Mouse (Mus musculus) CH12.LX (cell line): ENCODE measurements around the gene Gm9918. TPM values are rescaled to one million over a fixed set of nuclear protein-coding genes. Genes with fewer than 3 reads are reported as not detected.

Experiments
- DNase-seq: peaks from one replicate; pipeline ENCODE4 v3.0.0-alpha.2; 2013; ENCODE audit errors: extremely low read depth
- H3K27ac ChIP-seq: 2 replicates; pipeline ENCODE4 v1.5.1; 2012; ENCODE audit warnings: low read depth, mild to moderate bottlenecking, control low read depth, moderate library complexity; ENCODE audit not compliant: insufficient read depth
- H3K27me3 ChIP-seq: replicated peaks from 2 replicates; pipeline ENCODE3; 2012; ENCODE audit warnings: inconsistent platforms
- H3K36me3 ChIP-seq, 2 experiments: replicated peaks in 1 of 2; 2 replicates each; pipeline versions ENCODE3 to v1.6.1; 2012; ENCODE audit warnings: inconsistent platforms in 1 of 2, low read length in 1 of 2, mild to moderate bottlenecking in 1 of 2, mixed read lengths in 1 of 2, moderate library complexity in 1 of 2; ENCODE audit not compliant: control insufficient read depth in 1 of 2, insufficient read depth in 1 of 2
- H3K4me1 ChIP-seq, 2 experiments: 2 replicates each; pipeline ENCODE4 v1.6.1; 2012; ENCODE audit warnings: inconsistent platforms in 1 of 2, moderate library complexity in 1 of 2; ENCODE audit not compliant: insufficient read depth in 2 of 2, control insufficient read depth in 1 of 2
- H3K4me2 ChIP-seq: 2 replicates; pipeline ENCODE4 v1.6.1; 2012; ENCODE audit warnings: low read depth, mild to moderate bottlenecking, control low read depth; ENCODE audit not compliant: poor library complexity, insufficient read depth, severe bottlenecking
- H3K4me3 ChIP-seq, 3 experiments: fragments of 150-350 bp in 1 of 3; sonication (generic) in 1 of 3; replicated peaks in 1 of 3; 2 replicates each; pipeline versions ENCODE3 to v1.5.1; 2011 to 2012; ENCODE audit warnings: low read depth in 2 of 3, low read length in 2 of 3, mild to moderate bottlenecking in 2 of 3, moderate library complexity in 2 of 3, control low read depth in 1 of 3, improper control_type of control experiment in 1 of 3, inconsistent platforms in 1 of 3, mixed read lengths in 1 of 3; ENCODE audit not compliant: poor library complexity in 1 of 3
- H3K79me2 ChIP-seq: replicated peaks from 2 replicates; pipeline ENCODE4 v1.6.1; 2012; ENCODE audit warnings: mild to moderate bottlenecking, moderate library complexity; ENCODE audit not compliant: control insufficient read depth, poor library complexity, insufficient read depth, severe bottlenecking; ENCODE audit errors: extremely low read depth
- H3K9ac ChIP-seq: 2 replicates; pipeline ENCODE4 v1.6.1; 2012; ENCODE audit warnings: low read depth, mild to moderate bottlenecking, control low read depth, moderate library complexity; ENCODE audit not compliant: insufficient read depth
- H3K9me3 ChIP-seq: replicated peaks from 2 replicates; pipeline ENCODE3; 2012; ENCODE audit warnings: low read length, inconsistent platforms, mixed read lengths
- CHD1 ChIP-seq: IDR thresholded peaks from 2 replicates; pipeline ENCODE4 v1.6.1; 2012; ENCODE audit warnings: low read depth, low read length, improper control_type of control experiment, inconsistent platforms
- CHD2 ChIP-seq: IDR thresholded peaks from 2 replicates; pipeline ENCODE4 v1.6.1; 2011; ENCODE audit warnings: low read length, improper control_type of control experiment
- CTCF ChIP-seq, 2 experiments: IDR thresholded peaks in 1 of 2; conservative IDR thresholded peaks in 1 of 2; 2 replicates each; pipeline ENCODE4 v1.5.1; 2011 to 2012; ENCODE audit warnings: low read depth in 2 of 2, low read length in 2 of 2, improper control_type of control experiment in 1 of 2, inconsistent platforms in 1 of 2, mild to moderate bottlenecking in 1 of 2, moderate library complexity in 1 of 2
- ELF1 ChIP-seq: IDR thresholded peaks from 2 replicates; pipeline ENCODE4 v1.6.1; 2014; ENCODE audit warnings: low read depth, mild to moderate bottlenecking, inconsistent platforms, low read length, improper control_type of control experiment
- GABPA ChIP-seq: IDR thresholded peaks from 2 replicates; pipeline ENCODE4 v1.6.1; 2012; ENCODE audit warnings: low read depth, low read length, improper control_type of control experiment, inconsistent platforms; ENCODE audit not compliant: insufficient replicate concordance
- HCFC1 ChIP-seq: IDR thresholded peaks from 2 replicates; pipeline ENCODE4 v1.6.1; 2012; ENCODE audit warnings: low read depth, mild to moderate bottlenecking, inconsistent platforms, low read length, improper control_type of control experiment
- IRF4 ChIP-seq: IDR thresholded peaks from 2 replicates; pipeline ENCODE4 v1.6.1; 2014; ENCODE audit warnings: low read depth, mild to moderate bottlenecking, inconsistent platforms, low read length, improper control_type of control experiment
- JUN ChIP-seq: IDR thresholded peaks from 2 replicates; pipeline ENCODE4 v1.6.1; 2011; ENCODE audit warnings: low read depth, mild to moderate bottlenecking, low read length, improper control_type of control experiment, moderate library complexity; ENCODE audit not compliant: insufficient read depth
- JUND ChIP-seq: conservative IDR thresholded peaks from 2 replicates; pipeline ENCODE4 v1.6.1; 2011; ENCODE audit warnings: low read depth, low read length, improper control_type of control experiment
- KAT2A ChIP-seq: IDR thresholded peaks from 2 replicates; pipeline ENCODE4 v1.6.1; 2012; ENCODE audit warnings: low read length, improper control_type of control experiment, inconsistent platforms; ENCODE audit not compliant: insufficient replicate concordance
- MAX ChIP-seq: IDR thresholded peaks from 2 replicates; pipeline ENCODE4 v1.6.1; 2011; ENCODE audit warnings: low read length, improper control_type of control experiment
- MXI1 ChIP-seq: IDR thresholded peaks from 2 replicates; pipeline ENCODE4 v1.6.1; 2011; ENCODE audit warnings: mild to moderate bottlenecking, low read depth, low read length, improper control_type of control experiment
- MYC ChIP-seq: IDR thresholded peaks from 2 replicates; pipeline ENCODE4 v1.6.1; 2011; ENCODE audit warnings: low read depth, mild to moderate bottlenecking, improper control_type of control experiment, low read length
- NELFE ChIP-seq: IDR thresholded peaks from 2 replicates; pipeline ENCODE4 v1.6.1; 2011; ENCODE audit warnings: low read depth, low read length, improper control_type of control experiment
- NRF1 ChIP-seq: IDR thresholded peaks from 2 replicates; pipeline ENCODE4 v1.6.1; 2014; ENCODE audit warnings: low read depth, mild to moderate bottlenecking, inconsistent platforms, low read length, improper control_type of control experiment, moderate library complexity
- POLR2A ChIP-seq: IDR thresholded peaks from 2 replicates; pipeline ENCODE4 v1.6.1; 2011; ENCODE audit warnings: low read depth, mild to moderate bottlenecking, improper control_type of control experiment, low read length
- POLR2AphosphoS2 ChIP-seq: IDR thresholded peaks from 2 replicates; pipeline ENCODE4 v1.6.1; 2011; ENCODE audit warnings: low read depth, low read length, improper control_type of control experiment
- RAD21 ChIP-seq: IDR thresholded peaks from 2 replicates; pipeline ENCODE4 v1.6.1; 2011; ENCODE audit warnings: low read depth, mild to moderate bottlenecking, low read length, improper control_type of control experiment, moderate library complexity
- RCOR1 ChIP-seq: conservative IDR thresholded peaks from 2 replicates; pipeline ENCODE4 v1.6.1; 2012; ENCODE audit warnings: low read depth, mild to moderate bottlenecking, inconsistent platforms, low read length, improper control_type of control experiment
- SIN3A ChIP-seq: IDR thresholded peaks from 2 replicates; pipeline ENCODE4 v1.6.1; 2012; ENCODE audit warnings: low read length, improper control_type of control experiment, inconsistent platforms
- TCF12 ChIP-seq: IDR thresholded peaks from 2 replicates; pipeline ENCODE4 v1.6.1; 2014; ENCODE audit warnings: low read depth, mild to moderate bottlenecking, inconsistent platforms, low read length, improper control_type of control experiment
- UBTF ChIP-seq: IDR thresholded peaks from 2 replicates; pipeline ENCODE4 v1.6.1; 2012; ENCODE audit warnings: low read depth, mild to moderate bottlenecking, inconsistent platforms, low read length, improper control_type of control experiment, moderate library complexity
- USF1 ChIP-seq: IDR thresholded peaks from 2 replicates; pipeline ENCODE4 v1.6.1; 2014; ENCODE audit warnings: low read depth, mild to moderate bottlenecking, inconsistent platforms, low read length, improper control_type of control experiment
- USF2 ChIP-seq: conservative IDR thresholded peaks from 2 replicates; pipeline ENCODE4 v1.6.1; 2011; ENCODE audit warnings: low read depth, low read length, improper control_type of control experiment
- ZC3H11A ChIP-seq: IDR thresholded peaks from 2 replicates; pipeline ENCODE4 v1.6.1; 2012; ENCODE audit warnings: low read depth, mild to moderate bottlenecking, inconsistent platforms, low read length, improper control_type of control experiment
- ZKSCAN1 ChIP-seq: IDR thresholded peaks from 2 replicates; pipeline ENCODE4 v1.6.1; 2012; ENCODE audit warnings: low read depth, inconsistent platforms, low read length, improper control_type of control experiment, borderline replicate concordance
- ZMIZ1 ChIP-seq: IDR thresholded peaks from 2 replicates; pipeline ENCODE4 v1.6.1; 2012; ENCODE audit warnings: low read depth, mild to moderate bottlenecking, inconsistent platforms, low read length, improper control_type of control experiment
- dilution Hi-C: fragments of 300-500 bp; cut with MboI; formaldehyde crosslinking; loops from 2 replicates; pipeline ENCODE4 v1.14.3; 2020; ENCODE audit warnings: low sequenced_read_pairs; ENCODE audit not compliant: extremely low pct_unique_long_range_greater_than_20kb, extremely low pct_ligation_motif_present
- in situ Hi-C: fragments of 300-500 bp; cut with MboI; formaldehyde crosslinking; loops from 3 replicates; pipeline ENCODE4 v1.14.3; 2019; ENCODE audit warnings: low sequenced_read_pairs, low pct_ligation_motif_present, low pct_unique_long_range_greater_than_20kb, mixed read lengths
- polyA plus RNA-seq: library from polyadenylated mRNA; unstranded; fragments of >175 nt; gene quantifications from 2 replicates; pipeline ENCODE4 v1.2.1, GENCODE M21; 2012; ENCODE audit warnings: low read depth; ENCODE audit not compliant: insufficient read length
- total RNA-seq, 2 experiments: library from RNA; depleted of rRNA; stranded (reverse); fragments of 300-350 nt in 1 of 2; fragments of >200 nt in 1 of 2; gene quantifications; 2 replicates each; pipeline ENCODE4 v1.2.3; 2012 to 2014

The Gm9918 gene
- total and polyA plus RNA-seq, 3 experiments: not detected

- no peak overlapping the region for H3K9ac ChIP-seq
- no peaks in the 10 kb centered on the region for H3K79me2 ChIP-seq
- dilution Hi-C loops (no loop called here), in situ Hi-C loops (no loop called here)
- no peaks in the 10 kb centered on the region for H3K36me3 ChIP-seq
- no peak for TF ChIP-seq UBTF
- TF ChIP-seq ELF1: no peak
- TF ChIP-seq MXI1: no peak
- TF ChIP-seq NELFE: no peak
- TF ChIP-seq ZMIZ1: no peak
- TF ChIP-seq MYC: no peak
- TF ChIP-seq CTCF (conservative IDR thresholded peaks at IDR 0.05 in 1 of 2, IDR thresholded peaks at IDR 0.05 in 1 of 2; ENCODE audit: low read depth in 2 of 2, low read length in 2 of 2): no peak
- no peak for TF ChIP-seq MAX
- TF ChIP-seq RAD21: no peak
- no peak for TF ChIP-seq HCFC1
- TF ChIP-seq RCOR1: no peak
- TF ChIP-seq TCF12: no peak
- TF ChIP-seq SIN3A: no peak
- TF ChIP-seq ZC3H11A: no peak
- TF ChIP-seq CHD2: no peak
- TF ChIP-seq POLR2AphosphoS2: no peak
- TF ChIP-seq IRF4: no peak
- H3K4me2 ChIP-seq: no peak overlapping the region
- no peaks in the 10 kb centered on the region for H3K9me3 ChIP-seq
- peaks cover 60% of the 10 kb centered on the region for H3K27me3 ChIP-seq
- H3K4me3 ChIP-seq: no peak overlapping the region
- H3K27ac ChIP-seq: no peak overlapping the region
- H3K4me1 ChIP-seq: peaks cover 3 to 27% of the 10 kb centered on the region in 2 experiments; a peak in 2 of 4 replicates
- no peak for DNase-seq
Measured at GRCm38 (mm10) chr15:102244306-102245191, 25.8 kb upstream of the Gm9918 start.

DNA sequence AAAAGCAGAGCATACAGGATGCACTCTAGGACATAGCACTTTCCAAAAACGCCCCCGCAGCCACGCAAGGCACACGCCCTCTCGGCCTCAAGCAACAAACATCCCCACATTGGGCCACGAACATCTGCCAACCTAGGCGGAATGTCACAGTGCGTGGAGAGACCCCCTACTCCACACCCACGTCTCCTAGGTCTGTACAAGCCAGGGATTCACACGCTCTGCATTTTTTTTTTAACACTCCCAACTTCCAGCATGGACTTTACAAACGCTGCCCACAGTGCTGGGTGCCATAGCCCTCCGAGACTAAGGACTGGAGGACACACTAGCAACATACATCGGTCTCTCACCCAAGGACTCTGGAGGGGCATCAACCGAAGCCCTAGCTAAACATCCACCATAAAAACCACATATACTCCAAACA, 24.9 kb upstream of the Gm9918 start:
- H3K27ac ChIP-seq: no peak overlapping the region
- DNase-seq: no peak
- H3K4me3 ChIP-seq: no peak overlapping the region
- dilution Hi-C loops (no loop called here), in situ Hi-C loops (no loop called here)
- H3K36me3 ChIP-seq: no peaks in the 10 kb centered on the region
- H3K9me3 ChIP-seq: no peaks in the 10 kb centered on the region
- H3K4me2 ChIP-seq: no peak overlapping the region
- peaks cover 5 to 27% of the 10 kb centered on the region in 2 experiments; a peak in 2 of 4 replicates for H3K4me1 ChIP-seq
- TF ChIP-seq POLR2A: no peak
- no peak for TF ChIP-seq RCOR1
- no peak for TF ChIP-seq CHD1
- no peak for TF ChIP-seq USF2
- no peak for TF ChIP-seq NRF1
- no peak for TF ChIP-seq USF1
- TF ChIP-seq ZC3H11A: no peak
- no peak for TF ChIP-seq MAX
- no peak for TF ChIP-seq KAT2A
- TF ChIP-seq ELF1: no peak
- no peak for TF ChIP-seq SIN3A
- no peak for TF ChIP-seq UBTF
- TF ChIP-seq JUND: no peak
- no peak for TF ChIP-seq GABPA
- TF ChIP-seq ZKSCAN1: no peak
- no peak for TF ChIP-seq JUN
- TF ChIP-seq MXI1: no peak
- TF ChIP-seq CHD2: no peak
- H3K79me2 ChIP-seq: no peaks in the 10 kb centered on the region
- no peak overlapping the region for H3K9ac ChIP-seq
- peaks cover 64% of the 10 kb centered on the region for H3K27me3 ChIP-seq
